Mouse (Mus musculus): ENCODE data around the gene Pnkd.

DNA sequence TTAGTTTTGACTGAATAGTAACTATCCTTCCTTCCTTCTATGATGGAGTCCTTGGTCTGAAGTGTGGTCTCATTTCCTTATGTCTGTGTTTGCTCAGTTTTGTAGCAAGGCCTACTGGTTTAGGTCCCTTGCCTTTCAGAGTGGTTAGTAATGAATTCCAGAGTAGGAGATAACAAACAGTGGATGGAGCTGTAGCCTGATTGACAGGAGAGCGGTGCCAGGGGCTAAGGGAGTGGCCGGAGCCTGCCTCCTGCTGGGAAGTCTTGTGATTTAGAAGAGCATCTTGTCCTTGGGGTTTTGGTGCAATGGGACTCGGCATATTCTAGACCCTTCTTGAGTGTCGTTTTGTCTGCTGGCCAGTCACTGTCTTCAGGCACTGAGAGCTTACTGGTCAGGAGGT, 27.9 kb upstream of the Pnkd start:
- TF ChIP-seq CTCF (IDR thresholded peaks at IDR 0.05; ENCODE audit: low read depth) (peak; percentile 45), EP300 (IDR thresholded peaks at IDR 0.05; ENCODE audit: low read depth) (no peak)

Measured in heart, postnatal 0 days (tissue).